Mouse (Mus musculus): ENCODE data around the gene Homer1.

DNA sequence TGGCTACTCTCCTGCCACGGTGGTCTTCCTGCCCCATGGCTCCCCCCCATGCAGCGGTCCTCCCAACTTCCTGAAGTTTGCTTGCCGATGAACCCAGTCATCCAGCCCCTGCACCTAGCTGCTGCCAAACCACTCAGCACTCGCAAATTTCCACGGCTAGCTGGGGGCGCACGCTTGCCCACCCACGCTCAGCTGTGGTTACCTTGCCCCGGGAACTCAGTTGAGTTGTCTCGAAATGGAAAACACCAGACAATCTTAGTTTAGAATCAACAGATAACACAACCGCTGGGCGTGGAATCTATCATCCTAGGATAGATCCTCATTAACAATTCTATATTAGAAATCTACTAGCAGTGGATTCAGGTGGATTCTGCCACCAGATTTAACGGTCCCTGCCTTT is 33.1 kb downstream of the Homer1 start:
- TF ChIP-seq CTCF (conservative IDR thresholded peaks at IDR 0.05 in 1 of 2, IDR thresholded peaks at IDR 0.05 in 1 of 2; ENCODE audit: low read depth in 2 of 2, low read length in 2 of 2) (no peak), EP300 (IDR thresholded peaks at IDR 0.05; ENCODE audit: low read length) (no peak), JUND (conservative IDR thresholded peaks at IDR 0.05; ENCODE audit: low read depth, low read length) (no peak), CHD1 (IDR thresholded peaks at IDR 0.05; ENCODE audit: low read depth, low read length) (no peak), POLR2A (IDR thresholded peaks at IDR 0.05; ENCODE audit: low read depth, low read length) (no peak), PAX5 (IDR thresholded peaks at IDR 0.05; ENCODE audit: low read length) (no peak), GABPA (IDR thresholded peaks at IDR 0.05; ENCODE audit: insufficient replicate concordance, low read depth, low read length) (no peak), USF1 (IDR thresholded peaks at IDR 0.05; ENCODE audit: low read depth, low read length) (no peak), HCFC1 (IDR thresholded peaks at IDR 0.05; ENCODE audit: low read depth, low read length) (no peak), ZKSCAN1 (IDR thresholded peaks at IDR 0.05; ENCODE audit: borderline replicate concordance, low read depth, low read length) (no peak)

All from CH12.LX (cell line).